Mouse (Mus musculus) forebrain, postnatal 0 days (tissue): ENCODE results near the gene Ccdc80. TPM values are rescaled to one million over a fixed set of nuclear protein-coding genes. Genes with fewer than 3 reads are reported as not detected.

Experiments
- ATAC-seq: fragments of 200-750 bp; cut with Nextera tagmentation; 2 replicates; pipeline ENCODE4 v1.8.0; 2017; ENCODE audit warnings: mild to moderate bottlenecking, moderate library complexity
- DNase-seq: peaks from one replicate; pipeline ENCODE4 v3.0.0-alpha.2; 2015
- H3K27ac ChIP-seq: fragments of 300-500 bp; sonication (generic); 2 replicates; pipeline ENCODE4 v1.5.1; 2014; ENCODE audit warnings: low read depth, mild to moderate bottlenecking, antibody characterized with exemption, low read length, moderate library complexity, mixed read lengths
- H3K27me3 ChIP-seq: fragments of 300-500 bp; sonication (generic); 2 replicates; pipeline ENCODE4 v1.6.1; 2014; ENCODE audit warnings: mild to moderate bottlenecking, low read length, mixed read lengths; ENCODE audit not compliant: insufficient read depth
- H3K36me3 ChIP-seq: fragments of 300-500 bp; sonication (generic); 2 replicates; pipeline ENCODE4 v1.6.1; 2014; ENCODE audit warnings: mild to moderate bottlenecking, moderate library complexity; ENCODE audit not compliant: insufficient read depth
- H3K4me1 ChIP-seq: fragments of 300-500 bp; sonication (generic); 2 replicates; pipeline ENCODE4 v1.6.1; 2014; ENCODE audit warnings: antibody characterized with exemption; ENCODE audit not compliant: insufficient read depth
- H3K4me2 ChIP-seq: fragments of 300-500 bp; sonication (generic); 2 replicates; pipeline ENCODE4 v1.6.1; 2014; ENCODE audit warnings: low read depth, mild to moderate bottlenecking, moderate library complexity
- H3K4me3 ChIP-seq: fragments of 300-500 bp; sonication (generic); 2 replicates; pipeline ENCODE4 v1.5.1; 2014; ENCODE audit warnings: low read depth, low read length, mixed read lengths
- H3K9ac ChIP-seq: fragments of 300-500 bp; sonication (generic); 2 replicates; pipeline ENCODE4 v1.6.1; 2014; ENCODE audit warnings: mild to moderate bottlenecking
- H3K9me3 ChIP-seq: fragments of 300-500 bp; sonication (generic); 2 replicates; pipeline ENCODE4 v1.6.1; 2016; ENCODE audit warnings: low read length
- CTCF ChIP-seq: sonication (generic); IDR thresholded peaks from 2 replicates; pipeline ENCODE4 v1.5.1; 2016; ENCODE audit warnings: antibody characterized with exemption, control low read depth, low read depth
- WGBS: fragments of 180-500 bp; shearing (Covaris S2); extraction: QIAGEN DNeasy Blood & Tissue Kit; methylation state at CpG from one replicate; pipeline ENCODE4 v1.1.7; 2014; 5-methylcytosine and 5-hydroxymethylcytosine counted together
- polyA plus RNA-seq: library from polyadenylated mRNA; unstranded; fragments of >200 nt; fragmentation: Nextera tagmentation; extraction: Ambion mirVana; gene quantifications from 2 replicates; pipeline ENCODE4 v1.2.1, GENCODE M21; 2015
- total RNA-seq: library from RNA; depleted of rRNA; stranded (reverse); fragments of >200 nt; gene quantifications from 2 replicates; pipeline ENCODE4 v1.2.3, GENCODE M21; 2014

Gene Ccdc80
- total and polyA plus RNA-seq, 2 experiments from 2014 or later = 15.9 to 22.4 TPM

DNA sequence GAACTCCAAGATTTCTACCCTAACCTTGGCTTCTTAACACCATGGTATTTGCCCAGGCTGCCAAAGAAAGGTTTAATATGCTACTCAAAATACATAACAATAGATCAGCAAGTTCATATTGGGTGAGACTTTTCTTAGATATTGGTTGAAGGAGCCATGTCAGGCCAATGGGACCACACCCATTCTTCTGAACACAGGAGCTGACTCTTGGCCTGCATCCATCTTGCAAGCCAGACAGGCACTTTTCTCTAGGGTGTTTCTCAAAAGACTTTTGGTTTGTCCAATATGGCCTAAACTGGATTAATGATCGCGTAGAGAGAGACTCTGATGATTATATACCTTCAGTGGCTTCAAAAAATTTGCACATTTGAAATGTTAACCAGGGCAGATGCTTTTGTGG, 4.3 kb downstream of the Ccdc80 start:
- H3K27ac ChIP-seq = no peak overlapping the region
- H3K4me2 ChIP-seq = no peak overlapping the region
- DNase-seq (no peak), ATAC-seq (no peak)
- H3K27me3 ChIP-seq = no peaks in the 10 kb centered on the region
- no peak overlapping the region for H3K4me3 ChIP-seq
- TF ChIP-seq CTCF = no peak
- H3K9ac ChIP-seq = no peak overlapping the region
- no peaks in the 10 kb centered on the region for H3K36me3 ChIP-seq
- H3K9me3 ChIP-seq = no peaks in the 10 kb centered on the region
- 88% methylated on average over 2 of the region's 2 CpGs for WGBS
- no peaks in the 10 kb centered on the region for H3K4me1 ChIP-seq

DNA sequence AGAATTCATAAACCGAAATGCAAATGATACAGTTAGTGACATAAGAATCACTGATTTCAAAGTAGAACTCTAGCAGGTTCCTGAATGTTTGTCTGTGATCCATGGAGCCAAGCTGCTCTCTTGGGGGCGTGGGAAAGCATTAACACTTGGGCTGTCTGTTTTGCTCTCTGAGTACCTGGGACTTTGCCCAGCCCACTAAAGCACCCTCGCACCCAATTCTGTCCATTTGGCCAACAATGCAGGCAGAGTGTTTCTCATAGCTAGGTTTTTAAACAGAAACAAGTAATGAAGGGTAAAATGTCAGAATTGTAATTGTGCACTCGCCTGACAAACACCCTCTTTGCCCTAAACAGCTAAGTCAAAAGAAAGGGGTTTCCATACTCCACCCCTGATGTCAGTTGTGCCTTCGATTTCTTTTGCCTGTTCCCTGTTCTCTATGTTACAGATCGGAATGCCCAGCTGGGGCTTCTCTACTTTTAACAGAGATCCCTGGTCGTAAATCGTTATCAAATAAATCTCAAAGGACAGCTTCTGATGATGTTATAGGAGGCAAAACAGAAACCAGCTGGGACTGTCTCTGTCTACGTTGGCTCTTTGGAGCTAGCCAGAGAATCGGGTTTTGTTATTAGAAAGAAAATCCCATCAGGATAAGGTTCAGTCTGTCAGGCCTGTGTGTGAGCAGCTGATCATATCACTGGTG, 5.1 kb downstream of the Ccdc80 start:
- no peak overlapping the region for H3K9ac ChIP-seq
- 37% methylated on average over 10 of the region's 10 CpGs for WGBS
- no peaks in the 10 kb centered on the region for H3K36me3 ChIP-seq
- H3K27me3 ChIP-seq = no peaks in the 10 kb centered on the region
- DNase-seq (peak; percentile 45), ATAC-seq (no peak)
- no peaks in the 10 kb centered on the region for H3K9me3 ChIP-seq
- no peak for TF ChIP-seq CTCF
- no peaks in the 10 kb centered on the region for H3K4me1 ChIP-seq
- peak overlapping the region; percentile 30 for H3K4me2 ChIP-seq
- H3K4me3 ChIP-seq = no peak overlapping the region
- H3K27ac ChIP-seq = no peak overlapping the region

DNA sequence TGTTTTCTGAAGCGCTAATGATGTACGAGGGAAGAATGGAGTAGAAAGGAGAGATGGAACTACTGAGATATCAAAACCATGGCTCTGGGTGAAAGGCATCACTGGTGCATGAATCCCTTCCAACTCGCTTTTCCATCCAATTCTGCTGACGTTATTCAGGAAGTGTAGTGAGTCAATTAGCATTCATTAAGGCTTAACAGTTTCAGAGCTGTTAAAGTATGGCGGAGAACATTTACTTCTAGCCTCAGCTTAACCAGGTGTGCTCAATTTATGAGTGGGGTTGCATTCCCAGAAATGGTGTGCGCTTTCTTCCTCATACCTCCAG, 5.6 kb downstream of the Ccdc80 start:
- Histone ChIP-seq H3K4me1 (no peaks in the 10 kb centered on the region), H3K36me3 (no peaks in the 10 kb centered on the region), H3K4me3 (no peak overlapping the region), H3K4me2 (peak overlapping the region; percentile 30), H3K27me3 (no peaks in the 10 kb centered on the region), H3K9me3 (no peaks in the 10 kb centered on the region), H3K27ac (no peak overlapping the region), H3K9ac (no peak overlapping the region)
- TF ChIP-seq CTCF = no peak
- WGBS = 38% methylated on average over 6 of the region's 6 CpGs
- ATAC-seq (peak; percentile 42; the same call in 1 of the 2 replicates), DNase-seq (no peak)

DNA sequence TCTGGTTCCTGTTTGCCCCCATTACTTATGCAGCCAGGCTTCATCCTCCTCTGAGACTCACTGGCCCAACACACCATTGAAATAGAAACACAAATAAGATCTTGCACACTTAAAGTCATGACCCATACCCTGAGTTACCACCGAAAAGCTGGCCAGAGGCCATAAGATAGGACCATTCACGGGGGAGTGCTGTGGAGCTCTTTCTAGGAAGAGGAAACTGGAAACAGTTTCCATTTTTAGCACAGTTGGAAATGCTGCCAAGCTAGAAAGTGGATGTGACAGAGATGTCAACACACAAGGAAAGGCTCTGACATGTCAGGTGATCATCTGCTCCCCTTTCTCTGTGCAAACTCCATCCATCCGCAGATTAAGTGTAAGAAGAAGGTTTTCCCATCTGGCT, 7.7 kb downstream of the Ccdc80 start:
- H3K27me3 ChIP-seq = no peaks in the 10 kb centered on the region
- no peaks in the 10 kb centered on the region for H3K36me3 ChIP-seq
- H3K9ac ChIP-seq = no peak overlapping the region
- no peak overlapping the region for H3K27ac ChIP-seq
- H3K4me2 ChIP-seq = no peak overlapping the region
- TF ChIP-seq CTCF = no peak
- H3K9me3 ChIP-seq = no peaks in the 10 kb centered on the region
- ATAC-seq (no peak), DNase-seq (no peak)
- WGBS = 64% methylated on average over 3 of the region's 3 CpGs
- H3K4me1 ChIP-seq = no peaks in the 10 kb centered on the region
- H3K4me3 ChIP-seq = no peak overlapping the region

DNA sequence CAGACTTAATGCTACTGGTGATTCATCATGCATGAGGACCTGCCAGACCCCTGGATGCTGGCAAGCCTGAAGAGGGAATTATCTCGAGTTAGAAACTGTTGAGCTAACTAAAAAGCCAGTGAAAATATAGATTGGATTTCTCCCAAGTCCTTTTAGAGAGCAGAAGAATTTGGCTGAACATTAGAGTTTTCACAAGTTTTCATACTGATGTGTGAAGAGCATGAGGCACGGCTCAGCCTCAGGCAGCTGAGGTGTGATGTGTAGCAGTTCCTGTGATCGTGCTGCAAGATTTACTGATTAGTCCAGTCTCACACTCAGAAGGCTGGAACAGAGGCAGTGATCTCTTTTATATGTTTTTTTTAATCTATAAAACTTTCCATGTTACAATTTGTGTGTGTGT, 11.8 kb downstream of the Ccdc80 start:
- peak; percentile 34 for DNase-seq
- no peak overlapping the region for H3K27ac ChIP-seq
- H3K9ac ChIP-seq = no peak overlapping the region
- H3K27me3 ChIP-seq = no peaks in the 10 kb centered on the region
- TF ChIP-seq CTCF = no peak
- peak; percentile 77 for ATAC-seq
- no peak overlapping the region for H3K4me3 ChIP-seq
- H3K36me3 ChIP-seq = no peaks in the 10 kb centered on the region
- 34% methylated on average over 3 of the region's 3 CpGs for whole genome bisulfite sequencing
- no peaks in the 10 kb centered on the region for H3K4me1 ChIP-seq
- no peaks in the 10 kb centered on the region for H3K9me3 ChIP-seq
- H3K4me2 ChIP-seq = no peak overlapping the region

DNA sequence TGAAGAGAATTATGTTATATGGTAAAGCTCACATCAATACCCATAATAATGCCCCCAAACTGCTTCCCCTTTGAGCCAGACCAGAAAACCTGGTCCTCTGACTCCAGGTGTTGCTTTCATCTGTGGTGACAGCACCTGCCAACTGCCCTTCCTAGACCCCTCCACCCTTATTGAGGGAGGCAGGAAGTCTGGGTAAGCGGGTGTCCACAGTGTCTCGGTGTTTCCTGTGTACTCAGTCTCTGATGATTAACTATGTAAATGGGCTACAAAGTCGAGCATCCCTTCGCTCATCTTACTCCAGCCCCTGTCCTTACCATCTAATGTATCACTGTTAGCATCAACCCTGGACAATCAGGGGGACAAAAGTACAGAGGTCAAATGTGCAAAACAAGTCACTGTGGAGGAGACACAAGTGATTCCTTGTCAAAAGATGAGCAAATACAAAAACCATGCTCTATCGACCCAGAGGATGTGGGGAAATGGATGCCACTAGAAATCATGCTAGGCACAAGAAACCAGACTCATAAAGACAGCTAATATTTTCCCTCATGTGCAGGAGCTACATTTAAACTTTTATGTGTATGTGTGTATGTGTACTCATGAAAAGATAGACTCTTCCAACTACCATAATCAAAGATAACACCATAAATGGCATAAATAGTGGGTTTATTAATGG, 15.1 kb downstream of the Ccdc80 start:
- ATAC-seq (no peak), DNase-seq (no peak)
- H3K36me3 ChIP-seq = no peaks in the 10 kb centered on the region
- H3K27me3 ChIP-seq = no peaks in the 10 kb centered on the region
- H3K4me1 ChIP-seq = no peaks in the 10 kb centered on the region
- H3K4me3 ChIP-seq = no peak overlapping the region
- no peak overlapping the region for H3K9ac ChIP-seq
- no peak overlapping the region for H3K27ac ChIP-seq
- H3K9me3 ChIP-seq = no peaks in the 10 kb centered on the region
- no peak overlapping the region for H3K4me2 ChIP-seq
- no peak for TF ChIP-seq CTCF
- 86% methylated on average over 5 of the region's 5 CpGs for WGBS

DNA sequence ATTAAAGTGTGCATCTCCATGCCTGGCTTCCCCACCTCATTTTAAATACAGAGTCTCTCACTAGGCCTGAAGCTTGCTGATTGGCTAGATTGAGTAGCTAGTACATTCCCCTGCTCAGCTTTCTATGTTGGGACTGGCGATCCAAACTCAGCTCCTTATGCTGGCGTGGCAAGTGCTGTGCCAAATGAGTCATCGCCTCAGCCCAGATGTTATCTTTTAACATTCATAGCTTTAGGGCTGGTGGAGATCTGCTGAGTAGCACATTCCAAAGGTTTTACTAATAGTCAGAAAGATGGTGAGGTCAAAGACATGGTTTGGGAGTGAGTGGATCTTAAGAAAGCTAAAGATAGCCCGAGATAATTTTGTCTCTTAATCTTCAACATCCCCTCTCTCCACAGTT, 17.3 kb downstream of the Ccdc80 start:
- H3K9me3 ChIP-seq = no peaks in the 10 kb centered on the region
- no peaks in the 10 kb centered on the region for H3K36me3 ChIP-seq
- no peak for DNase-seq
- no peak overlapping the region for H3K4me2 ChIP-seq
- no peaks in the 10 kb centered on the region for H3K27me3 ChIP-seq
- no peaks in the 10 kb centered on the region for H3K4me1 ChIP-seq
- no peak for ATAC-seq
- no peak overlapping the region for H3K27ac ChIP-seq
- H3K9ac ChIP-seq = no peak overlapping the region
- no peak for TF ChIP-seq CTCF
- WGBS = 78% methylated on average over 4 of the region's 4 CpGs
- no peak overlapping the region for H3K4me3 ChIP-seq
